In the genomic region with DNA sequence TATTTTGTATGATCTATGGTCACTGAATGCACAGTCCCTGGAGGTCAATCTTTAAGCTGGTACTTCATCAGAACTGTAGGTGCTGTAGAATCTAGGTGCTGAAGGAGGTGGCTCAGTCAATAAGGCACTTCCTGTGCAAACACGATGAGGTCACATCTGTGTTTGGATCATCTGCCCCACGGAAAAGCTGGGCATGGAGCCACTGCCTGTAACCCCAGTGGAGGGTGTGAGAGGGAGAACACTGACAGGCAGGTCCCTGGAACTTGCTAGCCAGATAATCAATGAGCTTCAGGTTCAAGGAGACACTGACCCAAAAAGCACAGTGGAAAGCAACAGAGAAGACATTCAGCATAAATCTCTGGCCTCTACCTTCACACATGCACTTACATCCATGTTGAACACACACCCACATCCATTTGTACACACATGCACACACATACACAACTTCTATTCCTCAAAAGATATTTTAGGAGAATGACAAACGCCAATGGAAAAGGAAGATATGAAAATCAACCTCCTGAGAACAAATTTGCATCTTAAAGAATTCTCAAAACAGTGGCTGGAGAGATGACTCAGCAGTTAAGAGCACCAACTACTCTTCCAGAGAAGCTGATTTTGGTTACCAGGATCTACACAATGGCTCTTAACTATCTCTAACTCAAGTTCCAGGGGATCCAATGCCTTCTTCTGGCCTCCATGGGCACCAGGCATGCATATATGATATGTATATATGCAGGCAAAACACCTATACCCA, we compare ENCODE assay signal across 14 mouse cellular contexts. TPM values are rescaled to one million over a fixed set of nuclear protein-coding genes. Genes with fewer than 3 reads are reported as not detected.
A peak's percentile ranks its signal among the peaks of the same experiment; 100 is the strongest.
DNase-seq lines count a peak whose midpoint lies in the region; ATAC-seq and TF ChIP-seq lines count a peak whose summit lies in the region.
"Had no signal": no experiment of that assay in that cellular context is flagged by ENCODE, and none has a peak within 500 bp of the region (broad histone marks: within the 10 kb centered on the region; RNA-seq: fewer than 3 reads in every experiment).

No protein-coding gene starts in this region.

- H3K9ac ChIP-seq in heart, embryonic 11.5 days (ENCODE audit: low read depth, low read length), result no peak overlapping the region
- no peak overlapping the region for H3K9ac ChIP-seq in liver, postnatal 0 days (replicated peaks)
- H3K9ac ChIP-seq: forebrain, embryonic 12.5 days; hindbrain, embryonic 14.5 days; neural tube, embryonic 13.5 days had no signal

- H3K36me3 ChIP-seq in heart, embryonic 11.5 days (ENCODE audit: control insufficient read depth, insufficient read depth, low read length), result no peaks in the 10 kb centered on the region
- peaks cover 17% of the 10 kb centered on the region for H3K36me3 ChIP-seq in liver, postnatal 0 days (replicated peaks; ENCODE audit: insufficient read depth, low read length)

- no peak overlapping the region for H3K27ac ChIP-seq in heart, embryonic 11.5 days (ENCODE audit: low read depth, low read length)
- H3K27ac ChIP-seq in liver, postnatal 0 days (ENCODE audit: low read depth), result peak overlapping the region; percentile 50
- H3K27ac ChIP-seq: forebrain, embryonic 12.5 days; hindbrain, embryonic 14.5 days; neural tube, embryonic 13.5 days had no signal

- H3K4me1 ChIP-seq in heart, embryonic 11.5 days (ENCODE audit: control insufficient read depth, insufficient read depth, low read length), result peaks cover 9% of the 10 kb centered on the region
- H3K4me1 ChIP-seq in liver, postnatal 0 days (ENCODE audit: insufficient read depth), result peaks cover 7% of the 10 kb centered on the region
- H3K4me1 ChIP-seq: forebrain, embryonic 12.5 days; neural tube, embryonic 13.5 days had no signal

- no peak for ATAC-seq in heart, embryonic 11.5 days (replicated peaks; ENCODE audit: insufficient number of reproducible peaks, low FRiP score, low TSS enrichment)
- ATAC-seq in liver, postnatal 0 days, result peak; percentile 92

- H3K27me3 ChIP-seq in heart, embryonic 11.5 days (ENCODE audit: control insufficient read depth, insufficient read depth, low read length), result no peaks in the 10 kb centered on the region
- H3K27me3 ChIP-seq in liver, postnatal 0 days (ENCODE audit: insufficient read depth, low read length), result no peaks in the 10 kb centered on the region
- H3K27me3 ChIP-seq: forebrain, embryonic 12.5 days; neural tube, embryonic 13.5 days had no signal

- no peak for TF ChIP-seq CTCF in liver, postnatal 0 days (IDR thresholded peaks at IDR 0.05; ENCODE audit: low read depth)

- no peak; the same call in 1 of the 2 replicates for TF ChIP-seq EP300 in liver, postnatal 0 days (IDR thresholded peaks at IDR 0.05; ENCODE audit: low read depth)

- no peak overlapping the region for H3K4me3 ChIP-seq in heart, embryonic 11.5 days (ENCODE audit: low read depth, low read length)
- no peak overlapping the region for H3K4me3 ChIP-seq in liver, postnatal 0 days (ENCODE audit: low read depth, low read length)
- H3K4me3 ChIP-seq: forebrain, embryonic 12.5 days; neural tube, embryonic 13.5 days had no signal

- no peak overlapping the region for H3K4me2 ChIP-seq in heart, embryonic 11.5 days
- 0 out of 2 replicates have a peak overlapping the region, but pooled peaks have one; percentile 7 for H3K4me2 ChIP-seq in liver, postnatal 0 days (ENCODE audit: low read depth, low read length)
- H3K4me2 ChIP-seq: forebrain, embryonic 12.5 days; hindbrain, embryonic 14.5 days; neural tube, embryonic 13.5 days had no signal

- no peaks in the 10 kb centered on the region for H3K9me3 ChIP-seq in heart, embryonic 11.5 days (replicated peaks; ENCODE audit: control insufficient read depth, low read length)
- no peaks in the 10 kb centered on the region for H3K9me3 ChIP-seq in liver, postnatal 0 days (ENCODE audit: low read length)
- H3K9me3 ChIP-seq: forebrain, embryonic 12.5 days; neural tube, embryonic 13.5 days had no signal

- 49% methylated on average over 3 of the region's 3 CpGs for WGBS in heart, embryonic 11.5 days (ENCODE audit: insufficient replicate concordance)
- 36% methylated on average over 3 of the region's 3 CpGs for WGBS in liver, postnatal 0 days (ENCODE audit: insufficient replicate concordance)

- DNase-seq in heart, adult 18-20 months, result peak; percentile 73 to 75
- DNase-seq in adrenal gland, adult 18-20 months (ENCODE audit: low spot score in 2 of 2), result peak; percentile 25 to 26
- peak; percentile 14 for DNase-seq in gastrocnemius, postnatal 25 days
- DNase-seq in liver, postnatal 0 days, result peak; percentile 76
- DNase-seq in cerebellum, adult 9-11 months, result no peak
- DNase-seq in kidney, postnatal 25 days, result no peak
- DNase-seq in ovary, postnatal 10 days (ENCODE audit: low spot score), result no peak
- DNase-seq: B cell, adult 2 months; cerebellum, adult 9-10 months had no signal

RNA-seq across cellular contexts. Expression of a gene that starts 9.2 kb away (rescaled TPM):
- total RNA-seq in heart, adult 18-20 months (2021), result not detected
- 0.57 TPM in 1 of 2 replicates, not detected in the other for polyA plus RNA-seq in heart, embryonic 11.5 days (2014; fragmentation: Nextera tagmentation; extraction: Ambion mirVana)
- total RNA-seq in adrenal gland, adult 18-20 months (2021), result not detected
- total RNA-seq in gastrocnemius, postnatal 25 days (2021), result not detected
- polyA plus RNA-seq in liver, postnatal 0 days (2015; fragmentation: Nextera tagmentation; extraction: Ambion mirVana), result 0.19 and 0.20 TPM in 2 replicates
- total RNA-seq: layer of hippocampus, postnatal 10 days had no signal
- polyA plus RNA-seq: neural tube, embryonic 13.5 days had no signal

RNA-seq across cellular contexts. Expression of a gene that starts 35.8 kb away (rescaled TPM):
- 10 to 100 TPM; 18.4 to 18.9 TPM for total RNA-seq in heart, adult 18-20 months (2021)
- polyA plus RNA-seq in heart, embryonic 11.5 days (2014; fragmentation: Nextera tagmentation; extraction: Ambion mirVana), result 41.0 and 46.7 TPM in 2 replicates
- 10 to 100 TPM; 46.2 to 61.5 TPM for total RNA-seq in adrenal gland, adult 18-20 months (2021)
- total RNA-seq in gastrocnemius, postnatal 25 days (2021), result 10 to 100 TPM; 13.2 to 13.6 TPM
- 68.4 and 73.5 TPM in 2 replicates for polyA plus RNA-seq in liver, postnatal 0 days (2015; fragmentation: Nextera tagmentation; extraction: Ambion mirVana)

Comparison
In these comparisons a context has a peak if more than half of its experiments do, and no peak if none do; other contexts are left out.
1. DNase-seq: peak in heart, adult 18-20 months (2 of 2), adrenal gland, adult 18-20 months (2 of 2), gastrocnemius, postnatal 25 days (single experiment) and liver, postnatal 0 days (single experiment); none in cerebellum, adult 9-11 months (single experiment), kidney, postnatal 25 days (0 of 2) and ovary, postnatal 10 days (single experiment).